Mouse (Mus musculus) liver, adult 2 months (tissue): ENCODE data around the gene Olfr618.

ENCODE experiments used
- CTCF ChIP-seq: fragments of 200-500 bp; IDR thresholded peaks from 2 replicates; pipeline ENCODE4 v1.5.1; 2011; ENCODE audit warnings: low read depth, low read length, control low read depth
- POLR2A ChIP-seq: fragments of 200-500 bp; IDR thresholded peaks from 2 replicates; pipeline ENCODE4 v1.6.1; 2011; ENCODE audit warnings: low read length, control low read depth; ENCODE audit not compliant: insufficient read depth; ENCODE audit errors: extremely low read depth

GRCm38 (mm10) chr7:103569043-103569442 is 20.9 kb upstream of the Olfr618 start, which contains the start of gene Olfr616:
- TF ChIP-seq CTCF (no peak), POLR2A (no peak)
